Mouse (Mus musculus) testis, adult 2 months (tissue): ENCODE data around the gene Inmt. TPM values are rescaled to one million over a fixed set of nuclear protein-coding genes. Genes with fewer than 3 reads are reported as not detected.

Experiments used
- H3K27ac ChIP-seq: fragments of 200-500 bp; 2 replicates; pipeline ENCODE4 v1.5.1; 2012; ENCODE audit warnings: low read depth, low read length; ENCODE audit not compliant: control insufficient read depth, insufficient read depth
- H3K27me3 ChIP-seq: fragments of 200-500 bp; 2 replicates; pipeline ENCODE4 v1.6.1; 2012; ENCODE audit warnings: mild to moderate bottlenecking, low read length, moderate library complexity; ENCODE audit not compliant: control insufficient read depth, insufficient read depth
- H3K36me3 ChIP-seq: fragments of 200-500 bp; 2 replicates; pipeline ENCODE4 v1.6.1; 2012; ENCODE audit warnings: mild to moderate bottlenecking, low read length; ENCODE audit not compliant: control insufficient read depth, insufficient read depth
- H3K4me1 ChIP-seq: fragments of 200-500 bp; 2 replicates; pipeline ENCODE4 v1.6.1; 2012; ENCODE audit warnings: low read length; ENCODE audit not compliant: control insufficient read depth, insufficient read depth
- H3K4me3 ChIP-seq: fragments of 200-500 bp; 2 replicates; pipeline ENCODE4 v1.5.1; 2012; ENCODE audit warnings: low read depth, mild to moderate bottlenecking, low read length, moderate library complexity, mixed read lengths; ENCODE audit not compliant: control insufficient read depth
- CTCF ChIP-seq: fragments of 200-500 bp; IDR thresholded peaks from 2 replicates; pipeline ENCODE4 v1.5.1; 2012; ENCODE audit warnings: low read depth, mild to moderate bottlenecking, inconsistent platforms, low read length, moderate library complexity; ENCODE audit not compliant: control insufficient read depth, insufficient read depth, insufficient replicate concordance
- POLR2A ChIP-seq: fragments of 200-500 bp; IDR thresholded peaks from 2 replicates; pipeline ENCODE4 v1.6.1; 2012; ENCODE audit warnings: low read depth, mild to moderate bottlenecking, inconsistent platforms, low read length, moderate library complexity; ENCODE audit not compliant: control insufficient read depth
- polyA plus RNA-seq: library from polyadenylated mRNA; depleted of rRNA; stranded (reverse); fragments of >200 nt; gene quantifications from 2 replicates; pipeline ENCODE4 v1.2.3, GENCODE M21; 2012

The Inmt gene
- polyA plus RNA-seq, 1 experiment = 0.32 TPM

- Histone ChIP-seq H3K27me3 (no peaks in the 10 kb centered on the region), H3K36me3 (no peaks in the 10 kb centered on the region), H3K27ac (no peak overlapping the region), H3K4me3 (no peak overlapping the region), H3K4me1 (no peaks in the 10 kb centered on the region)
- TF ChIP-seq POLR2A = no peak
- no peak for TF ChIP-seq CTCF
Observed at GRCm38 (mm10) chr6:55179560-55179959, 4.7 kb upstream of the Inmt start.

DNA sequence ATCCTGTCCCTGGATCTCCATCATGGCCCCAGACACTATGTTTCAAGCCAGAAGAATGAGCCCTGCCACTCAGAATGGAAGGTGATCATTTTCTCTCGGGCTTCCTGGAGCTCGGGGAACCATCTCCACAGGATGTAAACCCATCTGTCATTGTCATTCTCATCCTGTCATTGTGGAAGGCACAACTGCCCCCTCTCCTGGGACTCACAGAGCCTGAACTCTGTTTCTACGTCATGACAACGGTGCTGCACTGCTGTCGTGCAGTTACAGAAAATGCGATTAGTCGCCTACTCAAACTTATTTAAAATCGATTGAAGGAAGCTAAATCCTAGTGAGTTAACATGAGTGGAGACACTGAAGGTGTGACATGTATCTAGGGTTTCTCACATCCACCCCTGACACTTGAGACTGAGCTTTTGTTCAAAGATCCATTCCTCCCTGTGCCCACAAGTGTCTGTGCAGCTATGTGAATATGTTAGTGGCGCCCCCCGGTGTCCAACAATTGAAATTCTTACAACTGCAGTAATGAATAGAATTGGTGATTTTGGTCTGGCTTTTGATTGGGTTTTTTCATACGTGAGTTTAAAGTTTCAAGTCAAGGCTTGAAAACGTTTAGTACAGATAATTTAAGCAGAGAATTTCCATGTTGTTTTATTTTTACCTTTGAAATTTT, 2.4 kb upstream of the Inmt start:
- no peak overlapping the region for H3K4me3 ChIP-seq
- no peaks in the 10 kb centered on the region for H3K36me3 ChIP-seq
- no peaks in the 10 kb centered on the region for H3K4me1 ChIP-seq
- H3K27ac ChIP-seq = no peak overlapping the region
- TF ChIP-seq CTCF = no peak
- TF ChIP-seq POLR2A = no peak
- H3K27me3 ChIP-seq = no peaks in the 10 kb centered on the region

- no peak overlapping the region for H3K4me3 ChIP-seq
- TF ChIP-seq POLR2A (no peak), CTCF (no peak)
- no peaks in the 10 kb centered on the region for H3K4me1 ChIP-seq
- no peaks in the 10 kb centered on the region for H3K27me3 ChIP-seq
- no peaks in the 10 kb centered on the region for H3K36me3 ChIP-seq
- no peak overlapping the region for H3K27ac ChIP-seq
Observed at GRCm38 (mm10) chr6:55175892-55176291, 1.0 kb upstream of the Inmt start.

- no peak overlapping the region for H3K27ac ChIP-seq
- H3K4me1 ChIP-seq = no peaks in the 10 kb centered on the region
- H3K27me3 ChIP-seq = no peaks in the 10 kb centered on the region
- H3K4me3 ChIP-seq = no peak overlapping the region
- TF ChIP-seq CTCF (no peak), POLR2A (no peak)
- no peaks in the 10 kb centered on the region for H3K36me3 ChIP-seq
Observed at GRCm38 (mm10) chr6:55175456-55175855, 613 bp upstream of the Inmt start.

DNA sequence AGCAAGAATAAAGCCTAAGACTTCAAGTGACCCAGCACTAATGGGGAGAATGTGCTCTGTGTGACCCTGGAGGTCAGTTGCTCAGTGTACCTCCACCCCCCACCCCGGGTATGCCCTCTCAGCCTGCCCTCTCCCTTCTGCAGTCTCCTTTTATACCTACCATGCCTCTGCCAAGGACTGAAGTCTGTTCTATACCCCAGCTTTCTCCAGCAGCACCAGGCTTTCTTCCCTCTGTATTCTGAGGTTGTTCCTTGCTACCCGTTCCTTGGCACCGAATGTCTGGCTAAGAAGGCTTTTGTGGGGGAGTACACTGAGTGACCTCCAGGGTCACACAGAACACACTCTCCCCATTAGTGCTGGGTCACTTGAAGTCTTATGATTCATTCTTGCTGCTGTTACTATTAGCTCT, 898 bp downstream of the Inmt start:
- Histone ChIP-seq H3K36me3 (no peaks in the 10 kb centered on the region), H3K27ac (no peak overlapping the region), H3K27me3 (no peaks in the 10 kb centered on the region), H3K4me3 (no peak overlapping the region), H3K4me1 (no peaks in the 10 kb centered on the region)
- no peak for TF ChIP-seq CTCF
- TF ChIP-seq POLR2A = no peak

GRCm38 (mm10) chr6:55173171-55173570, 1.7 kb downstream of the Inmt start:
- Histone ChIP-seq H3K4me1 (no peaks in the 10 kb centered on the region), H3K4me3 (no peak overlapping the region), H3K27me3 (no peaks in the 10 kb centered on the region), H3K36me3 (no peaks in the 10 kb centered on the region), H3K27ac (no peak overlapping the region)
- TF ChIP-seq CTCF (no peak), POLR2A (no peak)

GRCm38 (mm10) chr6:55171638-55172037, 3.2 kb downstream of the Inmt start:
- TF ChIP-seq POLR2A = no peak
- TF ChIP-seq CTCF = no peak
- Histone ChIP-seq H3K4me1 (peaks cover 3% of the 10 kb centered on the region; the same call in 1 of the 2 replicates), H3K36me3 (no peaks in the 10 kb centered on the region), H3K27ac (no peak overlapping the region), H3K4me3 (no peak overlapping the region), H3K27me3 (no peaks in the 10 kb centered on the region)

GRCm38 (mm10) chr6:55169818-55170217, 5.0 kb downstream of the Inmt start:
- H3K36me3 ChIP-seq = no peaks in the 10 kb centered on the region
- no peak overlapping the region for H3K4me3 ChIP-seq
- no peak overlapping the region for H3K27ac ChIP-seq
- no peak for TF ChIP-seq POLR2A
- no peak for TF ChIP-seq CTCF
- peaks cover 4% of the 10 kb centered on the region; the same call in 1 of the 2 replicates for H3K4me1 ChIP-seq
- H3K27me3 ChIP-seq = no peaks in the 10 kb centered on the region
